Mouse (Mus musculus): ENCODE results near the gene Ccng2. TPM values are rescaled to one million over a fixed set of nuclear protein-coding genes. Genes with fewer than 3 reads are reported as not detected.

Gene Ccng2
- 6.3 and 6.8 TPM in 2 replicates for polyA plus RNA-seq (2021; fragmentation: Nextera tagmentation)
- long read RNA-seq, experiment 1, transcript Ccng2-201 (8 exons, 2,810 nt) = major isoform, 7 of 22 reads
- long read RNA-seq, experiment 1, partial matches to known transcripts = 13 of 22 reads
- long read RNA-seq, experiment 1, other reads (novel, unspliced or antisense) = 0 of 22 reads
- long read RNA-seq, experiment 2, transcript Ccng2-202 (7 exons, 2,570 nt) = minor isoform, 7 of 89 reads
- long read RNA-seq, experiment 2, transcript Ccng2-201 (8 exons, 2,810 nt) = major isoform, 74 of 89 reads
- long read RNA-seq, experiment 2, partial matches to known transcripts = 7 of 89 reads
- long read RNA-seq, experiment 2, other reads (novel, unspliced or antisense) = 1 of 89 reads

GRCm38 (mm10) chr5:93266883-93267704 is at the start of gene Ccng2:
Gene Ccng2 (plus strand): TSS chr5:93267257.

Other genes with a start within 250 kb of the Ccng2 start
- 0.88 and 1.5 TPM in 2 replicates for gene Sowahb, start 222.2 kb upstream of the Ccng2 start, polyA plus RNA-seq (2021; fragmentation: Nextera tagmentation)
- gene Sept11, start 173.8 kb upstream of the Ccng2 start, polyA plus RNA-seq (2021; fragmentation: Nextera tagmentation) = 28.5 and 31.4 TPM in 2 replicates
- gene Ccni, start 60.8 kb upstream of the Ccng2 start, polyA plus RNA-seq (2021; fragmentation: Nextera tagmentation) = 31.0 and 33.4 TPM in 2 replicates
- 0.26 and 0.31 TPM in 2 replicates for gene 2010109A12Rik, start 60.7 kb upstream of the Ccng2 start, polyA plus RNA-seq (2021; fragmentation: Nextera tagmentation)

Data from layer of hippocampus, adult 6 months (tissue).